Mouse (Mus musculus) liver, embryonic 18 days (tissue): ENCODE results near the gene Insl5. TPM values are rescaled to one million over a fixed set of nuclear protein-coding genes. Genes with fewer than 3 reads are reported as not detected.

Experiments used
- polyA plus RNA-seq: library from polyadenylated mRNA; depleted of rRNA; stranded (reverse); fragments of >200 nt; gene quantifications from 2 replicates; pipeline ENCODE4 v1.2.3, GENCODE M21; 2012; rRNA removed

Insl5 gene
- polyA plus RNA-seq = 0.06 and 0.11 TPM in 2 replicates

GRCm38 (mm10) chr4:103026621-103027020, at the start of gene Insl5:
Gene Insl5, minus strand, starts transcription at chr4:103026842.

GRCm38 (mm10) chr4:102978440-102978839, 48.2 kb downstream of the Insl5 start, which contains the start of gene Tctex1d1:
Gene Tctex1d1, plus strand, starts transcription at chr4:102978606.

Other genes with a start within 250 kb of the Insl5 start
- 0.03 and 0.11 TPM in 2 replicates for gene Tctex1d1, start 48.2 kb downstream of the Insl5 start, polyA plus RNA-seq
- gene Mier1, start 87.5 kb upstream of the Insl5 start, polyA plus RNA-seq = 12.0 and 12.9 TPM in 2 replicates
- 0.48 and 0.60 TPM in 2 replicates for gene Wdr78, start 87.7 kb upstream of the Insl5 start, polyA plus RNA-seq
- 8.2 and 9.5 TPM in 2 replicates for gene Slc35d1, start 188.3 kb upstream of the Insl5 start, polyA plus RNA-seq